Mouse (Mus musculus): Measurements from ENCODE around the gene Hadh. TPM values are rescaled to one million over a fixed set of nuclear protein-coding genes. Genes with fewer than 3 reads are reported as not detected.

Hadh gene
- total and polyA plus RNA-seq, 3 experiments: 42.3 to 73.4 (median 46.9) TPM

- TF ChIP-seq ETS1 (conservative IDR thresholded peaks at IDR 0.05; ENCODE audit: low read depth, low read length) (no peak), MAZ (IDR thresholded peaks at IDR 0.05; ENCODE audit: low read depth, low read length) (no peak), KAT2A (IDR thresholded peaks at IDR 0.05; ENCODE audit: insufficient replicate concordance, low read length) (no peak), USF1 (IDR thresholded peaks at IDR 0.05; ENCODE audit: low read depth, low read length) (no peak), JUN (IDR thresholded peaks at IDR 0.05; ENCODE audit: insufficient read depth, low read depth, low read length) (no peak)
These were observed 33.9 kb downstream of the Hadh start (continued) for GRCm38 (mm10) chr3:131237785-131238633.

DNA sequence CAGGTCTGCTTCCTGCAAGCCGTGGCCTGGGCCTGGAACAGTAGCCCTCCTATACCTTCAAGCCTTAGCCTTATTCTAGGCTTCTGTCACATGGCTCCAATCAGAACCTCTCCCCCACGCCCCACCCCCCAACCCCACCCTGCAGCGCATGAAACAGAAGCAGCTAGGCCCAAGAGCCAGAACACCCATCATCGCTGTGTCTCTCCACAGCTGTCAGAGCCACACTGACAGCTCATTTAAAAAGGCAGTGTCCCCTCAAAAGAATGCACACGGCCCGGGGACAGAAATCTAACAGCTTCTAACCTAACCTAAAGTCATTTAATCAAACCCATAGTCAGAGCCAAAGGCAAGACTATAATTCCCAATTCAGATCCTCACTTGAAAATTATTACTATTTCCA is 34.8 kb downstream of the Hadh start:
- Histone ChIP-seq H3K4me3 (replicated peaks in 1 of 3; ENCODE audit: low read depth in 2 of 3, low read length in 2 of 3, poor library complexity in 1 of 3) (no peak overlapping the region), H3K36me3 (replicated peaks in 1 of 2; ENCODE audit: control insufficient read depth in 1 of 2, insufficient read depth in 1 of 2, low read length in 1 of 2) (peaks cover 8 to 76% of the 10 kb centered on the region in 2 experiments), H3K9me3 (replicated peaks; ENCODE audit: low read length) (no peaks in the 10 kb centered on the region), H3K27ac (ENCODE audit: insufficient read depth, low read depth) (no peak overlapping the region), H3K79me2 (replicated peaks; ENCODE audit: control insufficient read depth, extremely low read depth, insufficient read depth, poor library complexity, severe bottlenecking) (no peaks in the 10 kb centered on the region), H3K4me1 (ENCODE audit: control insufficient read depth in 1 of 2, insufficient read depth in 2 of 2) (no peaks in the 10 kb centered on the region), H3K9ac (ENCODE audit: insufficient read depth, low read depth) (no peak overlapping the region), H3K4me2 (ENCODE audit: insufficient read depth, low read depth, poor library complexity, severe bottlenecking) (no peak overlapping the region), H3K27me3 (replicated peaks) (no peaks in the 10 kb centered on the region)
- dilution Hi-C loops (cut with MboI; ENCODE audit: extremely low pct_ligation_motif_present, extremely low pct_unique_long_range_greater_than_20kb, low sequenced_read_pairs): no loop called here
- no peak for DNase-seq (ENCODE audit: extremely low read depth)
- no peak for TF ChIP-seq GABPA (IDR thresholded peaks at IDR 0.05; ENCODE audit: insufficient replicate concordance, low read depth, low read length)
- no peak for TF ChIP-seq NRF1 (IDR thresholded peaks at IDR 0.05; ENCODE audit: low read depth, low read length)
- no peak for TF ChIP-seq ETS1 (conservative IDR thresholded peaks at IDR 0.05; ENCODE audit: low read depth, low read length)
- TF ChIP-seq KAT2A (IDR thresholded peaks at IDR 0.05; ENCODE audit: insufficient replicate concordance, low read length): no peak
- TF ChIP-seq RAD21 (IDR thresholded peaks at IDR 0.05; ENCODE audit: low read depth, low read length): no peak
- TF ChIP-seq IRF4 (IDR thresholded peaks at IDR 0.05; ENCODE audit: low read depth, low read length): no peak
- TF ChIP-seq TBP (conservative IDR thresholded peaks at IDR 0.05; ENCODE audit: low read depth, low read length): no peak
- TF ChIP-seq USF2 (conservative IDR thresholded peaks at IDR 0.05; ENCODE audit: low read depth, low read length): no peak
- TF ChIP-seq BHLHE40 (IDR thresholded peaks at IDR 0.05; ENCODE audit: low read depth, low read length): no peak
- TF ChIP-seq E2F4 (IDR thresholded peaks at IDR 0.05; ENCODE audit: insufficient replicate concordance, low read depth, low read length): no peak
- no peak for TF ChIP-seq MAZ (IDR thresholded peaks at IDR 0.05; ENCODE audit: low read depth, low read length)
- TF ChIP-seq MXI1 (IDR thresholded peaks at IDR 0.05; ENCODE audit: low read depth, low read length): no peak
- TF ChIP-seq SIN3A (IDR thresholded peaks at IDR 0.05; ENCODE audit: low read length): no peak
- no peak for TF ChIP-seq USF1 (IDR thresholded peaks at IDR 0.05; ENCODE audit: low read depth, low read length)
- TF ChIP-seq MAFK (IDR thresholded peaks at IDR 0.05; ENCODE audit: insufficient replicate concordance, low read length): no peak
- no peak for TF ChIP-seq CHD2 (IDR thresholded peaks at IDR 0.05; ENCODE audit: low read length)
- TF ChIP-seq ELF1 (IDR thresholded peaks at IDR 0.05; ENCODE audit: low read depth, low read length): no peak
- TF ChIP-seq ZMIZ1 (IDR thresholded peaks at IDR 0.05; ENCODE audit: low read depth, low read length): no peak
- no peak for TF ChIP-seq MEF2A (IDR thresholded peaks at IDR 0.05; ENCODE audit: borderline replicate concordance, low read depth, low read length)
- TF ChIP-seq HCFC1 (IDR thresholded peaks at IDR 0.05; ENCODE audit: low read depth, low read length): no peak
- in situ Hi-C loops (cut with MboI; ENCODE audit: low pct_ligation_motif_present, low pct_unique_long_range_greater_than_20kb, low sequenced_read_pairs): loop anchor here (10.0 kb wide), 1 partner anchor 342 kb away; no protein-coding TSS in a partner anchor

All from CH12.LX (cell line).